Mouse (Mus musculus): Measurements from ENCODE around the gene Vps52. TPM values are rescaled to one million over a fixed set of nuclear protein-coding genes. Genes with fewer than 3 reads are reported as not detected.
A peak's percentile ranks its signal among the peaks of the same experiment; 100 is the strongest.
"Not testable (repeated sequence)": the region's sequence is repeated elsewhere in the genome, so short reads cannot be mapped to it uniquely, and the experiment has no call there.

The Vps52 gene
- total and polyA plus RNA-seq, 2 experiments from 2014 or later: 46.8 to 66.1 TPM

DNA sequence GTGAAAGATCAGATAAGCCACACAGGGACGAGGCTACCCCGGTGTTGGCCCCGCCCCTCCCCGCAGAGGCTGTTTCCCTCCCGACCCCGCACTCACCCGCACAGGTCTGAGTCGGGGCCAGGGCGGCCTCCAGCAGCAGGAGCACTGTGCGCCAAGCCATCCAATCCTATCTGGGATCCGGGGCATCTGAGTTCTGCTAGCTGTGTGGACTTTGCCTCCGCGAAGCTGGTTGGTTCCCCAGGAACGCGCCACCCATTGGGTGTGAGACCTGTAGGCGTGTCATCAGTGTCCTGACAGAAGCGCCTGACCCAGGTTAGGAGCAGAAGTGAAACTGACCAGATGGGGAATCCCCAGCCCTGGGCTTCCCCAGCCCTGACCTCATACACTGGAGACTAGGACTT, 23.0 kb downstream of the Vps52 start:
- H3K9ac ChIP-seq: 0 out of 2 replicates have a peak overlapping the region, but pooled peaks have one; percentile 34
- ATAC-seq: no peak
- no peak for DNase-seq
- H3K4me3 ChIP-seq (ENCODE audit: low read depth, low read length): peak overlapping the region; percentile 37
- TF ChIP-seq CTCF (IDR thresholded peaks at IDR 0.05; ENCODE audit: low read depth): no peak
- no peaks in the 10 kb centered on the region for H3K36me3 ChIP-seq (ENCODE audit: insufficient read depth)
- H3K27me3 ChIP-seq (ENCODE audit: insufficient read depth, low read length): peaks cover 9% of the 10 kb centered on the region
- 0 out of 2 replicates have a peak, but pooled peaks cover 4% of the 10 kb centered on the region for H3K4me1 ChIP-seq (ENCODE audit: insufficient read depth)
- H3K27ac ChIP-seq (ENCODE audit: low read depth, low read length): no peak overlapping the region
- WGBS: 1% methylated on average over 17 of the region's 17 CpGs
- peak overlapping the region; percentile 57 for H3K4me2 ChIP-seq (ENCODE audit: low read depth)
- no peaks in the 10 kb centered on the region for H3K9me3 ChIP-seq (ENCODE audit: low read length)

DNA sequence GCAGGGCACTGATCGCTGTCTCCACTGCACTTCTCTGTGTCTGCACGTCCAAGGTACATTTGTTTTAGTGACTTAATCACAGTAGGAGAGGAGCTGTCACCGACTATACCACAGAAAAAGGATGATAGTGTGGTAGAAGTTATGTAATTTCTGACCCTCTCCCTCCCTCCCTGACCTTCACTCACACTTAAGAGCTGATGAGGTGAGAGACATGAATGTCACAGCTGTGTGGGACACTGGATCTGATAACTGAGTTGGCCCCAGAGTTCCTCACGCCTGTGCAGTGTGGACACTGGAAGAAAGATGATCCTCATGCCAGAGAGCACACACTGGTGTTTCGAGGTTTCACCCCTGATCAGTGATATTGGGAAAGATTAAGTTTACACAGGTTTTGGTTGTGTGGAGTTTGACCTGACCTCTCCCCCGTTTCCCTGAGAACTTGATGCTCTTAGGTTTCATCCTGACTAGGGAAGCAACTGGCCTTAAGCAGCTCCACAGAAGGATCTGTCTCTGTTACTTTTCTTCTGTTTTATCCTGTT, 24.0 kb downstream of the Vps52 start:
- no peak for ATAC-seq
- no peak for TF ChIP-seq CTCF (IDR thresholded peaks at IDR 0.05; ENCODE audit: low read depth)
- DNase-seq: no peak
- H3K9me3 ChIP-seq (ENCODE audit: low read length): no peaks in the 10 kb centered on the region
- 0 out of 2 replicates have a peak, but pooled peaks cover 4% of the 10 kb centered on the region for H3K4me1 ChIP-seq (ENCODE audit: insufficient read depth)
- H3K27ac ChIP-seq (ENCODE audit: low read depth, low read length): no peak overlapping the region
- peaks cover 9% of the 10 kb centered on the region for H3K27me3 ChIP-seq (ENCODE audit: insufficient read depth, low read length)
- no peak overlapping the region for H3K4me3 ChIP-seq (ENCODE audit: low read depth, low read length)
- no peak overlapping the region for H3K9ac ChIP-seq
- H3K4me2 ChIP-seq (ENCODE audit: low read depth): no peak overlapping the region
- WGBS: 80% methylated on average over 6 of the region's 6 CpGs
- no peaks in the 10 kb centered on the region for H3K36me3 ChIP-seq (ENCODE audit: insufficient read depth)

DNA sequence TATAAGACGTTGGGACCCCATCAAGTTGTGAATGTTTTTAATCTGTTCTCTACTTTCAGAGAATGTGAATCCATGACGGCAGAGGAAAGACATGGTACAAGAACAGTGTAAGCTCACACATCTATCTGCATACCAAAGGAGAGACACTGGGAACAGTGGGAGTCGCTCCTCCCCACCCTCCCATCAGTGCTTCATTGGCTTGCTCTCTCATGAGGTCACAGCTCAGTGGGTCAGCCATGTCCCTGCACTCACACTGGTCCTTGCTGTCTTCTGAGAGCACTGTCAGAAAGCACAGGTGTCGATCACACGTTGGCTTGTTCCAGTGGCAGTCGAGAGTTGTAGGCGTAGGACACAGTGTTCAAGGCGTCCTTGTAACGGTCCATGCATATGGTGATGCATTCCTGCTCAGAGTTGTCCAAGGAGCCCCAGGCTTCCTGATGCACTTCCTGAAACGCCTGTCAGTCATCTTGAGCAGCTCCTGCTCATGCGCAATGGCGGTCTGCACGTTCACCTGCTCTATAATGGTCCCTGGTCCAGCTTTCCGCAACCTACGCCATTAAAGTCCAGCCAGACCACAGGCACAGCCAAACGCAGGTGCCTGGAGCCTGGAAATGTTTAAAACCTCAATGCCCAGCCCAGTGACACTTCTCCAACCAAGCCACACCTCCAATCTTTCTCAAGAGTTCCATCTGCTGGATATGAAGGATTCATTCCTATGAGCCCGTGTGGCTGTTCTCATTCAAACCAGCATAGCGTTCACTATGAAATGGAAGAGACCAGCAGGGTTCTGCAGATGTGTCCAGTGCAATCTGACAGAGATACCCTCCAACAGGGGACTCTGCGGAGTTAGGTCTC, 24.8 kb downstream of the Vps52 start:
- H3K4me2 ChIP-seq (ENCODE audit: low read depth): peak overlapping the region; percentile 33
- DNase-seq (no peak), ATAC-seq (peak; percentile 44)

DNA sequence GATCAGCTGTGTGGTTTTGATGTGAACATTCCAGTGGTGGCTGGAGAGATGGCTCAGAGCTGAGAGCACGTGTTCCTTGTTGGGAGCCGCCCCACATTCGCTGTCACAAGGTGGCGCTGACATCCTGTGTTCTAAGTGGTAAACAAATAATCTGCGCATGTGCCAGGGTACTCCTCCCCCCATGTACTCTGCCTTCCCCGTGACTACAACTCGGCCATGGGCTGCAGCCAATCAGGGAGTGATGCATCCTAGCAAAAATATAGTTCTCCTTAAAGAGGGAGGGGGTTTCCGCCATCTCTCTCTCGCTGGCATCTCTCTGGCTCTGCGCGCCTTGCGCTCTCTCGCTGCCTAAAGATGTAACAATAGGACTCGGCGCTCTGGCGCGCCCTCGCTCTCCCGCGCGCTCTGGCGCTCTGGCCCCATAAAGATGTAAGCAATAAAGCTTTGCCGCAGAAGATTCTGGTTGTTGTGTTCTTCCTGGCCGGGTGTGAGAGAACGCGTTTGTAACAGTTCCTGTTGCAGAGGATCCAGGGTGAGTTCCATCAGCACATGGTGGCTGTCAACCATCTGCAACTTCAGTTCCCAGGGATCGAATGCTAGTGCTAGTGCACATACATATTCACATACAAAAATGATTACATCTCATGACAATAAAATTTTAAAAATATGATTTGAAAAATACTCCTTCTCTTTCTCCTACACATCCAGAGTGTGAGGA, 25.7 kb downstream of the Vps52 start:
- peak overlapping the region; percentile 43 for H3K4me3 ChIP-seq (ENCODE audit: low read depth, low read length)
- WGBS: 1% methylated on average over 27 of the region's 27 CpGs
- DNase-seq (peak; percentile 97), ATAC-seq (peak; percentile 95)
- peak overlapping the region; percentile 55 for H3K4me2 ChIP-seq (ENCODE audit: low read depth)
- peak; percentile 82 for TF ChIP-seq CTCF (IDR thresholded peaks at IDR 0.05; ENCODE audit: low read depth)
- not testable (repeated sequence) for H3K36me3 ChIP-seq (ENCODE audit: insufficient read depth); H3K27me3 ChIP-seq (ENCODE audit: insufficient read depth, low read length); H3K9me3 ChIP-seq (ENCODE audit: low read length); H3K4me1 ChIP-seq (ENCODE audit: insufficient read depth)
- H3K27ac ChIP-seq (ENCODE audit: low read depth, low read length): peak overlapping the region; percentile 85
- peak overlapping the region; percentile 53 for H3K9ac ChIP-seq

More for the DNA sequence above, 24.8 kb downstream of the Vps52 start:
- WGBS: 76% methylated on average over 19 of the region's 19 CpGs
- Histone ChIP-seq H3K4me3 (ENCODE audit: low read depth, low read length) (no peak overlapping the region), H3K36me3 (ENCODE audit: insufficient read depth) (no peaks in the 10 kb centered on the region), H3K9me3 (ENCODE audit: low read length) (no peaks in the 10 kb centered on the region), H3K27ac (ENCODE audit: low read depth, low read length) (peak overlapping the region; percentile 54), H3K27me3 (ENCODE audit: insufficient read depth, low read length) (peaks cover 9% of the 10 kb centered on the region), H3K4me1 (ENCODE audit: insufficient read depth) (0 out of 2 replicates have a peak, but pooled peaks cover 4% of the 10 kb centered on the region), H3K9ac (peak overlapping the region; percentile 39; the same call in 1 of the 2 replicates)
- TF ChIP-seq CTCF (IDR thresholded peaks at IDR 0.05; ENCODE audit: low read depth): no peak

DNA sequence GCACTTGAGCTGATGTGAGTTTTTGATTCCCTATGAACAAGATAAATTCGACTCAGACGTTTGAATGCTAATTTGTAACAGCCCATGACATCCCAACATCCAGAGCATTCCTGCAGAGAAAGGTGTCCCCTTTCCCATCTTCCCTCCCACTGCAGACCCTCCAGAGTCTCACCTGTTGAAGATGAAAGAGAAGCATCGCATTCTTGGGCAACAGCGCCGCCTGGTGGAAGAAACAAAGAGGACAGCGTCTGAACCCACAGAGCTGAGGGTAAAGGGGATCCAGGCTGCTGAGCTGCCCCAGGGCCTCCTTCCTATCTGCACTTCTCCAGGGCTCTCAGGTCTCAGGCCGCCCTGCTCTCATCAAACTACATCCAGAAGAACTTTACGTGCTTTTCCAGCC, 26.5 kb downstream of the Vps52 start:
- DNase-seq: peak; percentile 68
- H3K9ac ChIP-seq; H3K9me3 ChIP-seq (ENCODE audit: low read length); H3K36me3 ChIP-seq (ENCODE audit: insufficient read depth); H3K4me1 ChIP-seq (ENCODE audit: insufficient read depth); ATAC-seq; H3K27me3 ChIP-seq (ENCODE audit: insufficient read depth, low read length); H3K27ac ChIP-seq (ENCODE audit: low read depth, low read length): not testable (repeated sequence)
- TF ChIP-seq CTCF (IDR thresholded peaks at IDR 0.05; ENCODE audit: low read depth): peak; percentile 90
- 11% methylated on average over 8 of the region's 8 CpGs for WGBS
- Histone ChIP-seq H3K4me2 (ENCODE audit: low read depth) (peak overlapping the region; percentile 55), H3K4me3 (ENCODE audit: low read depth, low read length) (peak overlapping the region; percentile 43; the same call in 1 of the 2 replicates)

DNA sequence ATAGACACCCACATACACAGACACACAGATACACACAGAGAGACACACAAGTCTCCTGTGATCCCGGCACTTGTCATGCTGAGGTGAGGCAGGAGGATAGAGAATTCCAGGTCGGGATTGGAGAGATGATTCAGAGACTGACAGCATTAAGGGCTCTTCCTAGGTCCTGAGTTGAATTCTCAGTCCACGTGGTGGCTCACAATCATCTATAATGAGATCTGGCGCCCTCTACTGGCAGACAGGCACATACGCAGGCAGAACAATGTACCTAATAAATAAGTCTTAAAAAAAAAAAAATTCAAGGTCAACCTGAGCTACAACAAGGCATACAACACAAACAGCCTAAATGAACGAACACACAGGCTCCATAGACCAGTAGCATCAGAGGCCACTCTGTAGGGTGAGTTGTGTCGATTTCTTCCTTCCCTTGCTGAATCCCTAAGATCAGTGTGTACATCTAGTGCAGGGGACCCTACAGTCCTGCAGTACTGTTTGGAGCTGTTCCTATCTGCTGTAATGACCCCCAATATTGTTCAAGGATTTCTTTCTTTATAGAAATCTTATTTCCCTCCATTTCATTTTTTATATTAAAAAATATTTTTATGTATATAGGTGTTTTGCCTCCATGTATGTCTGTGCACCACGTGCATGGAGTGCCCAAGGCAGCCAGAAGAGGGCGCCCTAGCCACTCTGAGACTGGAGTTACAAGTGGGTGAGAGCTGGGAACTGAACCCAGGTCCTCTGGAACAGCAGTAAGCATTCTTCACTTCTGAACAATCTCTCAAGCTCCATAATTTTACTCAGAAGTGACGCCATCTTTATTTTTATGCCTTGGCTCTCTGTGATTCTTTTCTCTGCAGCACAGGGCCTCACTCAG, 36.4 kb downstream of the Vps52 start:
- Histone ChIP-seq H3K27ac (ENCODE audit: low read depth, low read length) (no peak overlapping the region), H3K4me2 (ENCODE audit: low read depth) (no peak overlapping the region), H3K9ac (no peak overlapping the region), H3K4me1 (ENCODE audit: insufficient read depth) (no peaks in the 10 kb centered on the region), H3K4me3 (ENCODE audit: low read depth, low read length) (no peak overlapping the region), H3K27me3 (ENCODE audit: insufficient read depth, low read length) (no peaks in the 10 kb centered on the region), H3K9me3 (ENCODE audit: low read length) (no peaks in the 10 kb centered on the region), H3K36me3 (ENCODE audit: insufficient read depth) (no peaks in the 10 kb centered on the region)
- ATAC-seq (peak; percentile 79), DNase-seq (peak; percentile 87)
- peak; percentile 91 for TF ChIP-seq CTCF (IDR thresholded peaks at IDR 0.05; ENCODE audit: low read depth)
- WGBS: 36% methylated on average over 10 of the region's 10 CpGs

All from forebrain, postnatal 0 days (tissue).